Mouse (Mus musculus) lung, postnatal 14 days (tissue): Measurements from ENCODE around the gene Capn11.
"Not testable (repeated sequence)": the region's sequence is repeated elsewhere in the genome, so short reads cannot be mapped to it uniquely, and the experiment has no call there.

Source experiments
- DNase-seq: peaks from one replicate; pipeline ENCODE4 v3.0.0; 2021

Capn11 gene

GRCm38 (mm10) chr17:45626577-45627134 lies 32.5 kb downstream of the Capn11 start:
- peak; percentile 81 for DNase-seq

- DNase-seq = not testable (repeated sequence)
Measured at GRCm38 (mm10) chr17:45623425-45623824, 35.7 kb downstream of the Capn11 start.

- peak; percentile 49 for DNase-seq
Measured at GRCm38 (mm10) chr17:45619386-45620256, 39.5 kb downstream of the Capn11 start.

GRCm38 (mm10) chr17:45618941-45619385 lies 40.2 kb downstream of the Capn11 start:
- DNase-seq = peak; percentile 54

GRCm38 (mm10) chr17:45617655-45618054 lies 41.5 kb downstream of the Capn11 start:
- no peak for DNase-seq

- no peak for DNase-seq
Measured at GRCm38 (mm10) chr17:45616679-45617078, 42.4 kb downstream of the Capn11 start.

- no peak for DNase-seq
Measured at GRCm38 (mm10) chr17:45616046-45616650, 43.0 kb downstream of the Capn11 start.

- DNase-seq = no peak
Measured at GRCm38 (mm10) chr17:45612921-45613320, 46.2 kb downstream of the Capn11 start.

GRCm38 (mm10) chr17:45612008-45612407 lies 47.1 kb downstream of the Capn11 start:
- no peak for DNase-seq

GRCm38 (mm10) chr17:45610144-45610866 lies 48.8 kb downstream of the Capn11 start:
- DNase-seq = peak; percentile 51

GRCm38 (mm10) chr17:45608396-45608795 lies 50.7 kb downstream of the Capn11 start:
- DNase-seq = no peak

- DNase-seq = no peak
Measured at GRCm38 (mm10) chr17:45606992-45607879, 51.9 kb downstream of the Capn11 start.

- no peak for DNase-seq
Measured at GRCm38 (mm10) chr17:45602984-45603383, 56.1 kb downstream of the Capn11 start.

- no peak for DNase-seq
Measured at GRCm38 (mm10) chr17:45601877-45602304, 57.2 kb downstream of the Capn11 start, which contains the start of gene Mymx. Gene Mymx (minus strand): TSS chr17:45602102.

GRCm38 (mm10) chr17:45601325-45601724 lies 57.8 kb downstream of the Capn11 start:
- no peak for DNase-seq

- no peak for DNase-seq
Measured at GRCm38 (mm10) chr17:45600267-45600666, 58.9 kb downstream of the Capn11 start.

GRCm38 (mm10) chr17:45599446-45600242 lies 59.5 kb downstream of the Capn11 start, which contains the start of gene Slc29a1:
Gene Slc29a1 (minus strand): TSS chr17:45599606.
- DNase-seq = peak; percentile 76

- DNase-seq = no peak
Measured at GRCm38 (mm10) chr17:45598891-45599290, 60.2 kb downstream of the Capn11 start.

GRCm38 (mm10) chr17:45598376-45598775 lies 60.7 kb downstream of the Capn11 start:
- no peak for DNase-seq

GRCm38 (mm10) chr17:45597787-45598186 lies 61.3 kb downstream of the Capn11 start:
- DNase-seq = no peak
